Mouse (Mus musculus) heart, embryonic 16.5 days (tissue): ENCODE data around the gene Aff3. TPM values are rescaled to one million over a fixed set of nuclear protein-coding genes. Genes with fewer than 3 reads are reported as not detected.

ENCODE experiments used
- ATAC-seq: fragments of 200-750 bp; cut with Nextera tagmentation; replicated peaks from 2 replicates; pipeline ENCODE4 v1.8.0; 2017; ENCODE audit warnings: moderate number of reproducible peaks; ENCODE audit not compliant: insufficient read depth, low FRiP score; ENCODE audit errors: extremely low read depth
- H3K27ac ChIP-seq: fragments of 300-500 bp; sonication (generic); 2 replicates; pipeline ENCODE4 v1.5.1; 2014; ENCODE audit warnings: mild to moderate bottlenecking, low read length, control low read depth, moderate library complexity
- H3K27me3 ChIP-seq: fragments of 300-500 bp; sonication (generic); 2 replicates; pipeline ENCODE4 v1.6.1; 2014; ENCODE audit warnings: low read length, mixed read lengths; ENCODE audit not compliant: control insufficient read depth, insufficient read depth
- H3K36me3 ChIP-seq: fragments of 300-500 bp; sonication (generic); 2 replicates; pipeline ENCODE4 v1.6.1; 2014; ENCODE audit not compliant: control insufficient read depth, insufficient read depth
- H3K4me1 ChIP-seq: fragments of 300-500 bp; sonication (generic); 2 replicates; pipeline ENCODE4 v1.6.1; 2014; ENCODE audit warnings: low read length, mixed read lengths; ENCODE audit not compliant: control insufficient read depth, insufficient read depth
- H3K4me2 ChIP-seq: fragments of 300-500 bp; sonication (generic); 2 replicates; pipeline ENCODE4 v1.6.1; 2014; ENCODE audit warnings: low read depth, mild to moderate bottlenecking, control low read depth, low read length
- H3K4me3 ChIP-seq: fragments of 300-500 bp; sonication (generic); 2 replicates; pipeline ENCODE4 v1.5.1; 2014; ENCODE audit warnings: mild to moderate bottlenecking, control low read depth, low read length
- H3K9ac ChIP-seq: fragments of 300-500 bp; sonication (generic); 2 replicates; pipeline ENCODE4 v1.6.1; 2014; ENCODE audit warnings: low read length, control low read depth
- H3K9me3 ChIP-seq: fragments of 300-500 bp; sonication (generic); replicated peaks from 2 replicates; pipeline ENCODE4 v1.6.1; 2016; ENCODE audit warnings: low read length; ENCODE audit not compliant: control insufficient read depth
- WGBS: fragments of 180-500 bp; shearing (Covaris S2); extraction: QIAGEN DNeasy Blood & Tissue Kit; methylation state at CpG from one replicate; pipeline ENCODE4 v1.1.7; 2014; 5-methylcytosine and 5-hydroxymethylcytosine counted together
- polyA plus RNA-seq: library from polyadenylated mRNA; unstranded; fragments of >200 nt; fragmentation: Nextera tagmentation; extraction: Ambion mirVana; gene quantifications from 2 replicates; pipeline ENCODE4 v1.2.1, GENCODE M21; 2015

Gene Aff3
- polyA plus RNA-seq, 1 experiment from 2014 or later: 2.2 TPM

- Histone ChIP-seq H3K27ac (no peak overlapping the region), H3K4me3 (no peak overlapping the region), H3K27me3 (no peaks in the 10 kb centered on the region), H3K36me3 (no peaks in the 10 kb centered on the region), H3K4me1 (peaks cover 33% of the 10 kb centered on the region), H3K9me3 (no peaks in the 10 kb centered on the region), H3K4me2 (no peak overlapping the region), H3K9ac (no peak overlapping the region)
- WGBS: 60% methylated on average over 12 of the region's 12 CpGs
- ATAC-seq: no peak; the same call in 1 of the 2 replicates
Measured at GRCm38 (mm10) chr1:38450677-38451076, 214.1 kb downstream of the Aff3 start.

- H3K36me3 ChIP-seq: no peaks in the 10 kb centered on the region
- H3K27ac ChIP-seq: no peak overlapping the region
- no peak overlapping the region for H3K4me3 ChIP-seq
- H3K4me2 ChIP-seq: no peak overlapping the region
- peaks cover 28% of the 10 kb centered on the region for H3K4me1 ChIP-seq
- no peak for ATAC-seq
- H3K9ac ChIP-seq: no peak overlapping the region
- 51% methylated on average over 7 of the region's 7 CpGs for WGBS
- no peaks in the 10 kb centered on the region for H3K9me3 ChIP-seq
- no peaks in the 10 kb centered on the region for H3K27me3 ChIP-seq
Measured at GRCm38 (mm10) chr1:38449816-38450478, 214.8 kb downstream of the Aff3 start.

- WGBS: 48% methylated on average over 3 of the region's 3 CpGs
- peaks cover 28% of the 10 kb centered on the region for H3K4me1 ChIP-seq
- H3K9me3 ChIP-seq: no peaks in the 10 kb centered on the region
- H3K36me3 ChIP-seq: no peaks in the 10 kb centered on the region
- no peak overlapping the region for H3K4me3 ChIP-seq
- no peak overlapping the region for H3K4me2 ChIP-seq
- H3K27me3 ChIP-seq: no peaks in the 10 kb centered on the region
- H3K9ac ChIP-seq: no peak overlapping the region
- H3K27ac ChIP-seq: no peak overlapping the region
- no peak for ATAC-seq
Measured at GRCm38 (mm10) chr1:38448854-38449253, 215.9 kb downstream of the Aff3 start.

- Histone ChIP-seq H3K27ac (no peak overlapping the region), H3K27me3 (no peaks in the 10 kb centered on the region), H3K4me3 (no peak overlapping the region), H3K36me3 (no peaks in the 10 kb centered on the region), H3K9ac (no peak overlapping the region), H3K9me3 (no peaks in the 10 kb centered on the region), H3K4me1 (peaks cover 35% of the 10 kb centered on the region), H3K4me2 (no peak overlapping the region)
- 51% methylated on average over 2 of the region's 2 CpGs for WGBS
- no peak for ATAC-seq
Measured at GRCm38 (mm10) chr1:38447581-38447980, 217.2 kb downstream of the Aff3 start.

- no peaks in the 10 kb centered on the region for H3K27me3 ChIP-seq
- no peak overlapping the region for H3K4me2 ChIP-seq
- ATAC-seq: no peak
- no peak overlapping the region for H3K4me3 ChIP-seq
- H3K36me3 ChIP-seq: no peaks in the 10 kb centered on the region
- H3K9me3 ChIP-seq: no peaks in the 10 kb centered on the region
- H3K27ac ChIP-seq: no peak overlapping the region
- no peak overlapping the region for H3K9ac ChIP-seq
- H3K4me1 ChIP-seq: peaks cover 47% of the 10 kb centered on the region
- 75% methylated on average over 12 of the region's 12 CpGs for WGBS
Measured at GRCm38 (mm10) chr1:38446152-38446820, 218.5 kb downstream of the Aff3 start.

- H3K36me3 ChIP-seq: no peaks in the 10 kb centered on the region
- no peak overlapping the region for H3K4me3 ChIP-seq
- H3K9ac ChIP-seq: no peak overlapping the region
- no peaks in the 10 kb centered on the region for H3K9me3 ChIP-seq
- peak; percentile 89 for ATAC-seq
- WGBS: 29% methylated on average over 3 of the region's 3 CpGs
- H3K4me2 ChIP-seq: peak overlapping the region; percentile 36
- H3K27me3 ChIP-seq: no peaks in the 10 kb centered on the region
- peaks cover 43% of the 10 kb centered on the region for H3K4me1 ChIP-seq
- H3K27ac ChIP-seq: peak overlapping the region; percentile 85
Measured at GRCm38 (mm10) chr1:38442887-38443286, 221.9 kb downstream of the Aff3 start.

- Histone ChIP-seq H3K4me1 (peaks cover 39% of the 10 kb centered on the region), H3K4me2 (no peak overlapping the region)
- peak; percentile 21; the same call in 1 of the 2 replicates for ATAC-seq
Measured at GRCm38 (mm10) chr1:38442479-38442878, 222.3 kb downstream of the Aff3 start.

GRCm38 (mm10) chr1:38441800-38442199 lies 223.0 kb downstream of the Aff3 start:
- Histone ChIP-seq H3K9me3 (no peaks in the 10 kb centered on the region), H3K4me1 (peaks cover 37% of the 10 kb centered on the region), H3K4me2 (no peak overlapping the region), H3K27me3 (no peaks in the 10 kb centered on the region), H3K27ac (peak overlapping the region; percentile 85), H3K4me3 (no peak overlapping the region), H3K9ac (no peak overlapping the region), H3K36me3 (no peaks in the 10 kb centered on the region)
- WGBS: 66% methylated on average over 2 of the region's 2 CpGs
- no peak for ATAC-seq

More at GRCm38 (mm10) chr1:38442479-38442878, 222.3 kb downstream of the Aff3 start:
- Histone ChIP-seq H3K9me3 (no peaks in the 10 kb centered on the region), H3K27me3 (no peaks in the 10 kb centered on the region), H3K4me3 (no peak overlapping the region), H3K9ac (no peak overlapping the region), H3K27ac (peak overlapping the region; percentile 85), H3K36me3 (no peaks in the 10 kb centered on the region)
- WGBS: 45% methylated on average over 9 of the region's 9 CpGs

- Histone ChIP-seq H3K9ac (no peak overlapping the region), H3K4me2 (no peak overlapping the region), H3K4me3 (no peak overlapping the region), H3K4me1 (peaks cover 34% of the 10 kb centered on the region), H3K36me3 (no peaks in the 10 kb centered on the region), H3K27ac (no peak overlapping the region), H3K9me3 (no peaks in the 10 kb centered on the region), H3K27me3 (no peaks in the 10 kb centered on the region)
- WGBS: 73% methylated on average over 6 of the region's 6 CpGs
- ATAC-seq: no peak
Measured at GRCm38 (mm10) chr1:38440471-38440815, 224.3 kb downstream of the Aff3 start.
